Mouse (Mus musculus): ENCODE data around the gene Ift81.

Ift81 gene

DNA sequence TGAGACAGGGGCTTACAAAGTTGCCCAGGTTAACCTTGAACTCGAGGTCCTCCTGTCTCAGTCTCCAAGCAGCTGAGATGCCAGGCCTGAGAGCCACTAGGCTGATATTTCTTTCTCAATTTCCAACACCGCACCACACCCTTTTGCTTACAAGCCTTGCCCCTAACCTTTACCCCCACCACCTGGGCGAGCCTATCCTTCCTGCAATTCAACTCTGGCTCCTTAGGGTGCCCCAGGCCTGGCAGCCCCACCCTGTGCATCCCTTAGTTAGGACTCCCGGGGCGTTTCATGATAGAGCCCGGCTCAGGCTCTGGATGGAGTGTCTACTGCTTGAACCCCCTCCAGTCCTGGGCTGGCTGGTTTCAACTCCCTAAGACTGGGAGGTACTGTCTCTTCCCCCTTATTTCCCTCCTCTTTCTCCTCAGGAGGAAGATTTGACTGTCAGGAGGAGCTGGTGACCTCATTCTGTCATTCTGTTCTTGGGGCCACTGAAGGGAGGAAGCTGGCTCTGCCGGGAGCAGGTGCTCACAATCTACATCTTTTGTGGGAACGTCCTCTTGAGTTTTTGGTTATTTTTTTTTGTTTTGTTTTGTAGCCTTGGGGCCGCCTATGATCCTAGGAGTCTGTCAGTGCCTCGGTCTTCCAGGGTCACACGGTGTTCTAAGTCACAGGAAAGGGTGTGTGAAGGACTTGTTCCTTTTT is 98.1 kb downstream of the Ift81 start:
- DNase-seq (ENCODE audit: low spot score) = no peak

DNA sequence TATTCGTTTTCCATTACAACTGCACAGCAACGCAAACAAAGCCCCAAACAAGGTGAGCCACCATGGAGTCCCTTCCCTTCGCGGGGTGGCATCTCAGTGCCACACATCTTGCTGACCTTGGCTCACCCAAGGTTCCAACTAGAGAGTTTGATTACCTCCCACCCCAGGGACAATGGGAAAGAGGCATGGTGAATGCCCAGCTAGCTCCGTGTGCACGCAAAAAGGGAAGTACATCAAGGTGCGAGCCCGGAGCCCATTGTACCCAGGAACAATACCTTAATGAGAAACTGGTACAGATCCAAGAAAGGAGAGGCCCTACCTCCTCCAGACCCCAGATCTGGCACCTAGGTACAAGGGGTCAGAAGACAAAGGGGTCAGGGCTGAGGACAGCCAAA is 100.2 kb downstream of the Ift81 start:
- DNase-seq (ENCODE audit: low spot score) = no peak

DNA sequence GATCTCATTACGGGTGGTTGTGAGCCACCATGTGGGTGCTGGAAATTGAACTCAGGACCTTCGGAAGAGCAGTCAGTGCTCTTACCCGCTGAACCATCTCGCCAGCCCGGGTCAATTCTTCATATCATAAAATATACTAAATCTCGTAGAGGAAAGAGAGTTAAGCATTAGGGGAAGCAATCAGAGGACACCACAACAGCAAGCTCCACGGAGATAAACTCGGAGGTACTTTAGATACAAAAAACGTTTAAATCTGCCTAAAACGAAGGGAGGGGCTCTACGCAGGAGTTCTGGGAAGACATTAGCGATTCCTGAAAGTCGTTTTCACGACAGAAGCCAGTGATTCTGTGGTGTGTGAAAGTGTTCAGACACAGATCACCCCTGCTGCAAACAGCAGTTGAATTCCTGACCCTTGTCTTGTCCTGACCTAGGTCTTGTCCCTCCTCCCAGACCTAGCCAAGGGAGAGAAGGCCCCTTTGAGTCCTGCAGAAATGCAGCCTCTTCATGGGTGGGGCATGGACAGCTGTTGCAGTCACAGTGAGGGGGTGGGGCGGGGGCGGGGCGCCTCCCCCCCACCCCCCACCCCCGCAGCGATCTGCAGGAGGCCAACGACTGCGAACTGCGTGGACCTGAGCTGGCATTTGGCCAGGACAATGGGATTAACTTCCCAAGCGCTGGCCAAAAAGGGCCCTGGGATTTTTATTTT is 100.7 kb downstream of the Ift81 start:
- no peak for DNase-seq (ENCODE audit: low spot score)

DNA sequence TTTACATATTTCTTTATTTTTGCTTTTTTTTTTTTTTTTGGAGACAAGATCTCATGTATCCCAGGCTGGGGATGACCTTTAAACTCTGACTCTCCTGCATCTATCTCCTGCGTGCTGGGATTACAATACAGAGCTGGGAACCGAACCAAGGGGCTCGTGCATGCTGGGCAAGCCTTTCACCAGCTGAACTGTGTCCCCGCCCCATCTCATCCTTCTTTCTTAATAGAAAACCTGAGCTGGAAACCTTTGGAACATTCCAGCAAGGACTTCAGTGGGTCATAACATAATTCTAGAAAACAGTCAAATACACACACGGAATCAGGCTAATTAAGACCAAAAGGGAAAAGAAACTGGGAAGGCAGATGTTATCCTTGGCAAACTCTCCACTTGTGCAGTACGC is 102.3 kb downstream of the Ift81 start:
- no peak for DNase-seq (ENCODE audit: low spot score)

DNA sequence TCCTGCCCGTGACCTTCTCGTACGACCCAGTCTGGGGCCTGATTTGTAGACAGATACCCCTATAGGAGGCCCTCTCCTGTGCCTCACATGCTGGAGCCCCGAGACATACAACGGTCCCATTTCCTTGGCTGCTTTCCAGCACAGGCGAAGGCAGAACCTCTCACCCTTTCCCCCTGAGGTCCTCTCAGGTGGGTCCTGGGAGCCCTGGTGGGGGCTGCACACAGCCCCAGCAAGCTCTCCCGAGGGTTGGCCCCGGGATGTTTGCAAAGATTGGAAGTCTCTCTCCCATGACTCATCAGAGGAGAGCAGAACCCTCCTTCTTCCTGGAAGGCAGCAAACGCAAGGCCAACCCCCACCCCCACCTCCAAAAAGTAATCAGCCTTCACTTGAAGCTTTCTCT is 102.9 kb downstream of the Ift81 start:
- no peak for DNase-seq (ENCODE audit: low spot score)

DNA sequence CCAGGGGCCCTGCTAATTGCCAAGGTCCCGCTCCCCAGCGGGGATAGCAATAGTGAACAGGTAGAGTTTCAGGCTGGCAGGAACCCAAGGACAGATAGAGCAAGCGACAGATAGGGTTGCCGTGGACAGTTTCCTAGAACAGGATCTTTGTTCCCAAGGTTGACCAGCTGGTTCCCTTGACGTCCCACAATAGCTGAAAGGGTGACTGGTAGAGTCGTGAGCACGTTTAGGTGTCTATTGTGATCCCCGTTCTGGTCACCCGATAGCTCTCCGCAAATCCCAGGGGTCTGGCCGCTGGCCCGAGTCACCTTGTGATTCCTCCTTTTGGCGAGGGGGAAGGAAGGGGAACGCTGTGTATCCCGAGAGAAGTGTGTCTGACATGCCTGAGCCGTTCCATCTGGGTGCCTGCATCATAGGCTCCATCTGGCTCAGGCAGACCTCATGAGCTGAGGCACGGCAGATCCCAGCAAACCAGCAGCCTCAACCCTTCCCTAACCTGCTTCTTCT is 103.6 kb downstream of the Ift81 start:
- DNase-seq (ENCODE audit: low spot score) = no peak

DNA sequence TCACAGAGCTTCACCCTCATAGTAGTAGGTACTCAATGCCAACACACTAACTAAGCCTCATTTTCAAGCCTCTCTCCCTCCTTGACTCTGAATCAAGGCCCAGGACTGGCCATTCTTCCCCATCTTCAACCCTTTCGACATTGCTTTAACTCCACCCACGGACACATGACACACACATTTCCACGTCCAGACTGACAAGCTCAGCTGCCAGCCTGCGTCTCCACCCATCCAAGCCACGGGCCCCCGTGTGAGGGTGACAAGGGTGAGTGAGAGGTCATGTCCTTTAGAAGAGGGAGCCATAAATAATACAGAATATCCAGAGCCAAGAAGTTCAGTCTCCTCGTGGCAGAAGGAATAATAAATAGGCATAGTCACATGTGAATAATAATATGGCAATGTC is 104.7 kb downstream of the Ift81 start:
- no peak for DNase-seq (ENCODE audit: low spot score)

DNA sequence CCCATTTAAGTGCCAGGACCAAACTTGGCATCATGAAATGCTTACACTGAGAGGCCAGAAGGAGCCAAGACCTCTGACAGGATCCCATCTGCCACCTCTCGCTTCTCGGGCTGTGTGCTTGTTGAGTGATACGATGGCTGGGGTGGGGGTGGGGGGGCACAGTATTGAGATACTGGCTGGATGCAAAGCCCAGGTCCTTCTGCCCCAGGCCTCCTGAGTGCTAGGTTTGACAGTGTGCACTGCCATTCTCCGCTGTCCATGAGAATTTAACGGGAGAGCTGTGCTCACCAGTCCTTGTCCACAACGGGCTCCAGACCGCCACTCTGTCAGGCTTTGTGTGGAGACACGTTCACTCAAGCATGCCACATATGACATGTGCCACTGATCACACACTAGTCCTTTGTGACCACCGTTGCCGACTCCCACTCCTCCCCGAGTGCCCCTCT is 105.4 kb downstream of the Ift81 start:
- DNase-seq (ENCODE audit: low spot score) = no peak

DNA sequence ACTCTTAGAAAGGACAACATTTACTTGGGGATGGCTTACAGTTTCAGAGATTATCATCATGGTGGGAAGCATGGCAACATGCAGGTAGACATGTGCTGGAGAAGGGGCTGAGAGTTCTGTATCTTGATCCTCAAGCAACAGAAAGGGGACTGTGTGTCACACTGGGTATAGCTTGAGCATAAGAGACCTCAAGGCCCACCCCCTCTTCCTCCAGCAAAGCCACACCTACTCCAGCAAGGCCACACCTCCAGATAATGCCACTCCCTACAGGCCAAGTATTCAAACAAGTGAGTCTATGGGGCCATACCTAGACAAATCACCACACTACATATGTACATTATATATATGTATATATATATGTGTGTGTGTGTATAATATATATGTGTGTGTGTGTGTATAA is 106.9 kb downstream of the Ift81 start:
- DNase-seq (ENCODE audit: low spot score) = no peak

DNA sequence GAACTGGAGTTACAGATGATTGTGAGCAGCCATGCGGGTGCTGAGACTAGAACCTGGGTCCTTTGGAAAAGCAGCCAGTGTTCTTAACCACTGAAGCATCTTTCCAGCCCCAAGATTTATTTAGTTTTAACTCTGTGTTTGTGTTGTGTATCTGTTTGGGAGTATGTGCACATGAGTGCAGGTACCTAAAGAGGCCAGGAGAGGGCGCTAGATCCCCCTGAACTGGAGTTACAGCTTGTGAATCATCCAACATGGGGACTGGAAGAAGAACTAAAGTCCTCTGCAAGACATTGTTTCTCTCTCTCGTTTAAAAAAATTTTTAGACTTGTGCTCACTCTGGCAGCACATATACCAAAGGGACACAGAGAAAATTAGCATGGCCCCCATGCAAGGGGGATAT is 107.9 kb downstream of the Ift81 start:
- no peak for DNase-seq (ENCODE audit: low spot score)

DNA sequence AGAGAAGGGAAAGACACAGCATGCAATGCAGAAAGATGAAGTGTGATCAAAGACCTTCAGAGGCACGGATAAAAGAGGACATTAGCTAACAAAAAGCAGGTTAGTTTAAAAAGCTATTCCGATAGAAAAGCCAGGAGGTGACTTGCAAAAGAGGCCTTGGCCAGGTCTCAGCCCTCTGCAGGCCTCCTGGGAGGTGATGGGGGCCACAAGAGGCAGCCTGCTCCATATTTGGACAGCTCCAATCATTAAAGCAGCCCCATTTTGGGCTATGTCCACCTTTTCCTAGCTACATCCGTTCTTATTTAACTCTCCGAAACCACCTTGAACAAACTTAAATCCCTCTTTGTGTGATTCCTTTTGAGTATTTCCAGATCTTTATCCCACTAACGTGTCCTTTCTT is 108.8 kb downstream of the Ift81 start:
- DNase-seq (ENCODE audit: low spot score) = no peak

DNA sequence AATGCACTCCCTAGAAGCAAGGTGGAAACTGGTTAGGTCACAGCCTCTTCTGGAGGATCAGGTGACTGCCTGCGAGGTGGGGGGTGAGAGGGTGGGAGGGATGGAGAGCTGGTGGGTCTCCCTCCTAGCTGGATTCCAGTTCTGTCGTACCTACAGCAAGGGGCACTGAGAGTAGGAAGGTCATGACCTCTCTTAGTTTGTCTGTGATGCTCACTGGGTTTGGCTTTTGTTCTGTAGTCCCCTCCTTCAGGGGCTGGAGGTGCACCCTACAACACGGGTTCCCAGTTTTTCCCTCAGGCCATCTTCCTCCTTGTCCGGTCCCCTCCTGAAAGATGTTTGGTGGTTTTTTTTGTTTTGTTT is 110.6 kb downstream of the Ift81 start:
- DNase-seq (ENCODE audit: low spot score) = no peak

DNA sequence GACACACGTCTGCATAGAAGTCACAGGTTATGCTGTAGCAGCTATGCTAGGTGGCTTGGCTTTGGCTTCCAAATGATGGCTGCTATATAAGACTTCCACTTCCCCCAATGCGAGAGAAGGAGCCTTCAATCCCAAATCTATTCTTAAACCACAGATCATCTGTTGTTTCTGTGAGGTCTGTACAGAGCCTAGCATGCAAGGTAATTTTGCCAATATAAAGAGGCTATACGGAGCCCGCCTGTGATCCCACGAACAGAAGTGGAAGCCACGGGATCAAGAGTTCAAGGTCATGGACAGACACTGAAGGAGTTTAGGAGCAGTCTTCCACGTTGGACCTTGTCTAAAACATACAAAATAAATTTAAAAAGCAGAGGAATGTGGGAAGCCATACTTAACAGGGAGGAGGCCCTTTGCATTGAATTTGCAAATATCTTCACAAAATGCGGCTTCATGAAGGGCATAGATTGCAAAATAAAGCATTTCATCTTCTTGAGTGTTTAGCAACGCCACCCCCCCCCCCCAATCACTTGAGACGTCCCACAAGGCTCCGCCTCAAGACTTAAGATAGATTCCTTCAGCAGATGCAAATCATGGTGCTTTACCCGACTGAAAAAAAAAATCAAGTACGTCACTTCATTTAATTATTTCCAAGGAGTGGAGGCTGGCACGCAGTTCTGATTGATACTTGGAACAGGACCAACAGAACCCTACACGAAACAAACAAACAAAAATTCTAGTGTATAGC is 111.1 kb downstream of the Ift81 start:
- no peak for DNase-seq (ENCODE audit: low spot score)

DNA sequence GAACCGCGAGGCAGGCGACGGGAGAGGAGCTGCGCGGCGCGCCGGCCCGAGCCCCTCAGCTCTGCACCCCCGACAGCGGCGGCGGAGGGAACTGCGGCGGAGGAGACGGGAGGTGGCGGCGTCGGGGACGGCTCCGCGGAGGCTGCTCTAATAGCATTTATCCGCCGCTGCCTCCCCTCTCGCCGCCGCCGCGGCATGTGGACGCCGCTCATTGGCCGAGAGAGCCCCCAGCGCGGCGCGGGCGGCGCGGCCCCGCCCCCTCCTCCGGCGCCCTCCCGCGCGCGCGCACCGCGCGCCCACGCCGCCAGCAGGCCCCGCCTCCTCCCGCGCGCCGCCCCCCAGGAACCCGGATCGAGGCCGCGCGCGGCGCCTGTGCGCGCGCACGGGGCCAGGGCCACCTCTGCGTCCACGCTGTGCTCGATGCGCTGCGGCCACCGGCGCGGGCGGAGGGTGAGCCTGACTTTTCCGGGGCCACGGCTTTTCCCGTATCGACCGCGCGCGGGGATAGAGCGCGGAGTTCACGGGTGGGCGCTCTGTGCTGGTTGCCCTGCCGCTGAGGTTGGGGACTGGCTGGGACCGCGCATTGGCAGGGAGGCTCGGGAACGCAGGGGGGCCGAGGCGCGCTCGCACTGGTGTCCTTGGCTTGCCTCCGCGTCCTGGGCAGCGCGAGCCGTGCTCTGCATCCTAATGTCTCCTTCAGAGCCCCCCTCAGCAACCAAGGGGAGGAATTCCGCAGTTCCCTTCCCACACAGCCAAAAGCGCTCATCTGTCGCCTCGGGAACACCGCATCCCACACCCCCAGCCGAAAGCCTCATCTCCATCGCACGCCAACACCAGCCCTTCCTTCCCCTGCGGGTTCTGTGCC is 112.0 kb downstream of the Ift81 start, which contains the start of gene Atp2a2:
Atp2a2 (minus strand) TSS at position 149 of the 865 bp plus-strand sequence.
- peak; percentile 72 for DNase-seq (ENCODE audit: low spot score)

DNA sequence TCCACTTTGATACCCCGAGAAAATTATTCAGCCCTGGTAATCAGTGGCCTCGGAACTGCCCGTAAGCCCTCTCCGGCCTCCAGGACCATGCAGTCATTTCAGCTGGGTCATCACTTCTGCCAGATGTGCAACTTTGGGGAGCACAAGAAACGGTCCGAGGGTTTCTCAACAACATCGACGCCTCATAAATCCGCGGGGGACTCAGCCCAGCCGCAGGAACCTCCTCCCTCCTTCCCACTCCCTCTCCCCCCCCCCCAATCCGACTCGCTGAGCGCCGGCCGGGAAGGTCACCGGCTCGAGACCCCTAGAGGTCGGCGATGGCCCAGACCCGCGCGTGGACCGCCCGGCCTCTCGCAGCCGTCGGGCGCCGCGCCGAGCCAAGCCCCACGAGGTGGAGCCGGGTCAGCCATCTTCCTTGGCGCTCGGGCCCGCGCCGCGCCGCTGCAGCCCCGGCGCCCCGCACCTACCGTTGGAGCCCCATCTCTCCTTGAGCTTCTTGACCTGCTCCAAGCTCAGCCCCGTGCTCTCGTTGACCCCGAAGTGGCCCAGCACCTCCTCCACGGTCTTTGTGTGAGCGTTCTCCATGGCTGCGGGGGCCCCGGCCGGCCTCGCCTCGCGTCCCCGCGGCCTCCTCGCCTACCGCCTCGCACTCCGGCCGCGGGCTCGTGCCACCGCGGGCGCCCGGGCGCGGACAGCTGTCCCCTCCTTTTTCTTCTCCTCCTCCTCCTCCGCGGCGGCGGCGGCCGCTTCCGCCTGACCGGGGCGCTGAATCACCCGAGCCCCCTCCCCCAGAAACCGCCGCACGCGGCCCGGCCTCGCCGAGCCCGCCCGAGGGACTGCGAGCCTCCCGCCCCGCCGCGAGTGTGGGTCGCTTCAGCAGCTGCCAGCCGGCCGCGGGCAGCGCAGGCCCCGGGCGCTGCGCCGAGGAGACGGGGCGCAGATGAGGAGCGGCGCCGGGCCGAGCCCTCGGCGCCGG is 112.9 kb downstream of the Ift81 start:
- DNase-seq (ENCODE audit: low spot score) = no peak

DNA sequence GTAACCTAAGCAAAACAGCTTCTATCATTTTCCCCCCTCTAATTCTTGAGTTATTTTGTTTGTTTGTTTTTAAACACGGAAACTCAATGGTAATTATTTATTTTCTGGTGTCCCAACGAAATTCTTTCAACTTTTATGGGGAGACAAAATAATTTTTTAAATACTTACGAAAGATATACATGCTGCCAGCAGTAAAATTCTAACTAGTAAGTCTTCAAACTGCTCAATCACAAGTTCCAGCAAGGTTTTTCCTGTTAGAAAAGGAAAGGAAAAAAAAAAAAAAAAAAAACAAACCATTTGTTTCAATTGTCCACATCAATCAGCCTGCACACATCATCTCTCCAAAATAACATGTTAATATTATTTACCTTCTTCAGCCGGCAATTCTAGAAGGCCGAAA is 113.8 kb downstream of the Ift81 start:
- no peak for DNase-seq (ENCODE audit: low spot score)
